Mouse (Mus musculus) brain, embryonic 18.5 days (tissue): ENCODE measurements around the gene Cstad.

Experiments
- DNase-seq: peaks from one replicate; pipeline ENCODE4 v3.0.0-alpha.2; 2012; ENCODE audit warnings: low read depth, low spot score

Cstad gene

DNA sequence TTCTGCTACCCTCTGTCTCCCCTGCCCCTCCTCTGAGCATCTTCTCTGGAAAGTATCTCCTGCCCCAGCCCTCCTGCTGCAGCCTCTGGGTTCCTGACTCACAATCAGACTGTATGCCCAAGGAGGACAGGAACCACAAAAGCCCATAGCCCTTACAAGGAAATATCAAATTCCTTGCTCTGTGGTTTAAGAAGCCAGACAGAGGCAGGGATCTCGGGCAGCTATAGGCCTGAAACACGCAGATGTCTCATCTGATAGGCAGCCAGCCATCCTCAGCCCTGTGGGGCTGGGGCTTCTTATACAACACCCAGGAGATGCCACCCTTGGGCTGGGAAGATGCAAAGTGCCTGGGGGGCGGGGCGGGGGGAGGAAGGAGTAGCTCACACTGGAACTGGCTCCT is 956 bp downstream of the Cstad start:
- DNase-seq, result no peak

DNA sequence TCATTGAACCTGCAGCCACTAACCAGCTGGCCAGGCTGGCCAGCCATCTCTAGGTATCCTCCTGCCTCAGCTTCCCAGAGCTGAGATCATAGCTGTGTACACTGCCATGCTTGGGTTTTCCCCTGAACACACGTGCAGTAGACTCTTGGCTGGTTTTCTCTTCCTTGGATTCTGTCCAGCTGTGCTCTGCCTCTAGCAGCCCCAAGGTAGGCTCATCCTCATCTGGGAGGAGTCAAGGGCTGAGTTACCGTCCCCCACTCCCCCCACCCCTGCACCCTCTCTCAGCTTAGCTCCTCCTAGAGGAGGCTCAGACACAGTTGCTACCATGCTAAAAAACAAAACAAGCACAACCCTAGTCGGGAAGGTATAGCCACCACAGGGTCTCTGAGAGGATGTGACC is 4.8 kb downstream of the Cstad start:
- DNase-seq, result no peak

DNA sequence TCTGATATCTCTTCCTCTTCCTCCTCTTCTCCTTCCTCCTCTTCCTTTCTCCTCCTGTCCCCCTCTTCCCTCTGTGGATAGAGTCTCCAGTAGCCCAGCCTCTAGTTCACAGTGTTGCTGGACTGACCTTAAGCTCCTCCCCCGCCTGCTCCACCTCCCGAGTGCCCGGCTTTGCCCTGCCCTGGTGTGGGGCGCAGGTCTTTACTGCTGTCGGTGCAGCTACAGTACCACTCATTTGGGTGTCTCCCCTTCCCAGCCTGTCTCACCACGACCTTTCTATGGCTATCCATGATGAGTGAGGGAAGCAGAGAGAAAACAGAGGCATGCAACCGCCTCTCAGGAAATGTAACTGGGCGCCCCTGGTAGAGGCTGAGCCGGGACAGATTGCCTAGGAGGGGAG is 5.5 kb downstream of the Cstad start:
- no peak for DNase-seq

DNA sequence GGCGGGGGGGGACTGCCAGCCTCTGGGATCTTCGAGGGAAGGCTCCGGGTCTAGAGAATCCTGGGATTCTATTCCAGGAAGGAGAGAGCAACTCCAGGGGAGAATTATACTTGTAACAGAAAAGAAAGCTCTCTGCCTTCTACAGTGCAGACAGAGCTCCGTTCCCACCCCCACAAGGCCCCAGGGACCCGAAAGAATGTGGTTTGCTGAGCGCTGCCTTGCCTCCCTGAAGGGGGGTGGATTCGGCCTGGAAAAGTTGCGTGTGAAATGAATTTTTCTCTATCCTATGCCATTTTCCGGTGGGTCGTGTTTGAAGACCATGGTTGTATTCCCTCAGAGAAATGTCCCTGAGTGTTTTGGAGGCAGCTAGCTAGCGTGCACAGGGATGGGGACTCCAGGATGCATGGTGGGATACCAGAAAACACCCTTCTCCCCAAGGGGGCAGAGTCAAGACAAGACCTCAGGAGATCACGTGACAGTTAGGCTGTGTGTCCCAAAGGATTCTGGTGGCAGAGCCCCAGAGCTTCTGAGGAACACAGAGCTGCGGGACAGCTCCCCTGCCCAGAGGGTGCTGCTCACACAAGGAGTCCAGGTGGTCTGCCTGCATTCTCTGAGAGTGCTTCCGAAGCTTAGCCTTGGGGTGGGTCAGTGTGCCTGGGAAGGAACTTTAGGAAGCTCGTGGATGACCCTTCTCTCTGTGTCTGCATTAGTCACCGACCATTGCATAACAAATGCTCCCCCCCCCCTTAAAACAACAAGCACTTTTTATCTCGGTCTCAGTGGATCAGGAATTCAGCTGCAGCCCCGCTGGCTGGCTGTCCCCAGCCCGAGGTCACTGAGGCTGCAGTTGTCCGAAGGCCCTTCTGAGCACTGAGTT is 6.4 kb downstream of the Cstad start:
- DNase-seq, result no peak

- no peak for DNase-seq
These were observed 7.6 kb downstream of the Cstad start for GRCm38 (mm10) chr2:30602451-30602850.

DNA sequence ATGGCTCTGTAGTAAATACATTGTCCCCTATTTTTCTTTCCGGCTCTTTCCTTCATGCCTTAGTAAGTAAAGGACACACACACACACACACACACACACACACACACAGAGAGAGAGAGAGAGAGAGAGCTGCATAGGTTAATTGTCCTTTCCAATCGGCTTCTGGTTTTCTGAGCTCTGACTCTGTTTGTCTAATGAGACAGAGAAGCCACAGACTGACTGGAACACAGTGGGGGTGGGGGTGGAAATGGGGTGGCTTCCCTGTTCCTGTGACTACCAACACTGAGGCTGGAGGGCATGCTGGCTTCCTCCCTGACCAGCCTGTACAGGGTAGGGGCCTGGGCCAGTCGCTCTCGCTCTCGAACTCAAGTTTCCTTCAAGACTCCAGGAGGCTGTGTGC is 8.9 kb downstream of the Cstad start:
- no peak for DNase-seq

DNA sequence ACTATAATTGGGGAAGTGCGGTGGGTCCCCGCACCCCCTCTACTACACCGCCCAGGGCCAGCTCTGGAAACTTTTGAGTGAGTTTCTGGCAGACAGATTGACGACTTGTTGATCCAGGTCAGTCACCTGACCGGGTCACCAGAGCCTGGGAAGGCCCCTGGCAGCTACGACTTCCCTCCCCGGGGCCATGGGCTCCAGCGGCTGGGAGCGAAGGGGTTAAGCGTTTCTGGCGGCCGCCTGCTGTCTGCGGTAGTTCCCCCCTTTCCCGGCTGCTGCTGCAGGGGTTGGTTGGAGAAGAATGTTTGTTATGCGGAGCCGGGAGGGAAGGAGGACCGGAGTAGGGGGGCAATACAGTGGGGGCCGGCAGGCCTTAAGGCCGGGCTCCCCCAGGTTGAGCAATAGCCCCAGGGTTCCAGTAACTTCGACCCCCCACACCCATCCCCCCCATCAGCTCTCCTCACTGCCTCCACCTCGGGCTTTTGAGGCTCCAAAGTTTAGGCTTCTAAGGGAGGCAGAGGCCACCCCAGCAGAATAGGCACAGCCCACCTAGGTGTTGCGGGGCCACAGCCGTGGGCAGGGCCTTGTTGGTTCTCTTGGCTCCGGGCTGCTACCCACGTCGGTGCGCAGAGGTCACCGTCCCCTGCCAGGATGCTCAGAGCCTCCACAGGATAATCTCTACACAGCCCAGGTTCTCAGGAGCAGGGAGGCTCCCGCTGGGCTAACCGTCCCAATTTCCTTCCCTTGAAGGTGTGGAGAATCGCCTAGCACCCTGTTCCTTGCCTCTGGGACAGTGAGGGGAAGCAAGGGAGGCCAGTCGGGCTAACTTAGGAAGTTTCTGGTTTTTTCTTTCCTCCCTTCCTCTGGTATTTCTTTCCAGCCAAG is 10.3 kb downstream of the Cstad start:
- DNase-seq, result no peak

GRCm38 (mm10) chr2:30605762-30606051 is 10.9 kb downstream of the Cstad start:
- DNase-seq, result no peak

GRCm38 (mm10) chr2:30606621-30607052 is 11.8 kb downstream of the Cstad start:
- DNase-seq, result no peak

DNA sequence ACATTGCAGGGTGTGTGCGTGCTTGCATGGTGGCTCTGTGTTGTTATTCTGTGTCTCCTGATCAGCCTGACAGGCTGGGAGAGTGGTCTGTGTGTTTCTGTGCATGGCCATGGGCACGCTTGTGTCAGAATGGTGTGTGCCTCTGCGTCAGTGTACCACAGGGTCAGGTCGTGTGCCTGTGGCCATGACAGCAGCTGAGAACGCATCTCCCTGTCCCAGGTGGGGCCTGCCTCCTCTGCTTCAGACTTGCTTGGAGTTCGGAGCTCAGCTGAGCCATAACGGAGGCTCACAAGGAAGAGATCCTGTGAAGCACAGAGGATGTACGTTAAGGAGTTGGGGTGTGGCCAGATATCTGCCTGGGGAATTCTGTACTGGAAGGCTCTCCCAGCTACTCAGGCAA is 13.1 kb downstream of the Cstad start:
- no peak for DNase-seq

- DNase-seq, result no peak
These were observed 13.9 kb downstream of the Cstad start for GRCm38 (mm10) chr2:30608690-30609201.

DNA sequence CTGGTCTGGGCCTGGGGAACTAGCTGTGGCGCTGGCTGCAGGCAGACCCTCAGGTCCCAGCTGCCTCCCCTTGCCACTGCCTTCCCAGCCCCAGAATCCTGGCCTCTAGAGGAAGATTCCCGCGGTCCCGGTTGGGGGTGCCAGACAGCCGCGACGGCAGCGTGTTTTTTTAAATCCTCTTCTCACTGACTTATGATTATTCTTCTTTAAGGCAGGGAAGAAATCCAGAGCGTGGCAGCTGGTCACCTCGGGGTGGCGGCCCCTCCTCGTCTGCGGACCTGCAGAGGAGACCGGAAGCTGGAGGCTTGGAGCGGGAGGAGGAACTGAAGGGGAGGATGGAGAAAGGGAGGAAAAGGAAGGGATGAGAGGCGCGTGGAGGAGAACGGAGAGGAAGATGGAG is 18.7 kb downstream of the Cstad start:
- DNase-seq, result no peak

DNA sequence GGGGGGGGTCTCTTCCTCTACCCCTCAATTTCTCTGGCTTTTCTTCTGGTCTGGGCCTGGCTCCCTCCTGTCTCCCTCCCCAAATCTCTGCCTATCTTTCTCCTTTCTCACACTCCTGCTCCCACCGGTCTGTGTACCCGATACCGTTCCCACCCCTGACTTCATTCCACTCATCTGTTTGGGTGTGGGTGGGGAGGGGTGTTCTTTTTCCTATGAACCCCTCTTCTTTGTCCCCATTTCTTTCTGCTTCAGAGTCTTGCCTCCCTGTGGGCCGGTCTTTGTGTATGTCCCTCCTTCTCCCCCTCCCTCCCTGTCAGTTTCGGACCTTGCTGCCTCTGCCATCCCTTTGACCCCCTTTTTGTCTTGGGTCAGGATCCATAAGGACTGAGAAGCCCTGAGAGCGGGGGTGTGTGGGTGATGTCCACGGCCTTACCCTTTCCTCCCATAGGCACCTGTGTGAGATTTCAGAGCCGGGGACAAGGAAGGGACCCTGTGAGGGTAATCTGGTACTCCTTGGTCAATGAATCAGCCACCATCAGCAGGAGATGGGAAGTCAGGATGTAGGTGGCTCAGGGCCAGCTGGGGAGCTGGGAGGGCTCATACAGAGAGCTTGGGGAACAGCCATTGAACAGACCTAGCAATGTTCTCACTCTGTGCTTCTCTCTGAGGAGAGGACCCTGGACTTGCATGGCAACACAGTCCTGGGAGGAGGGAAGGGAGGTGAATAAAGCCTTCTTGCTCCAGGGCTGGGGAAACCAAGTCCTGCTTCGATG is 19.5 kb downstream of the Cstad start:
- no peak for DNase-seq

GRCm38 (mm10) chr2:30615869-30616268 is 21.0 kb downstream of the Cstad start:
- DNase-seq, result no peak

DNA sequence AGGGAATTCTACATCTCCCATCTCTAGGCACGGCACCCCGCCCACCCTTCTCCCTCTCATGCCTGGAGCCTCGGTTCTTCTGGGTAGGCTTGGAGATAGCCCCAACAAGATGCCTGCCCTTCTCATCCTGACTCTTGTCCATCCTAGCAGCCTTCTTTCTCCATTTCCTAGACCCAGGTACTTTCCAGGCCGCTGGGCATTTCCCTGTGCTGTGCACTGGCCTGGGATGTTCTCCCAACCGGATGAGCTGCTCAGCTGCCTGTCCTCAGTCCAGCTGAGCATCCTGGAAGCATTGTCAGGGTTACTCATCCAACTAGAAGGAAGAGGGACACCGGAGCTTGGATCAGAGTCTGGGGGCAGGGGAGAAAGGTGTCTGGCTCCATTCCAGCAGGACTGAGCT is 21.6 kb downstream of the Cstad start:
- no peak for DNase-seq

DNA sequence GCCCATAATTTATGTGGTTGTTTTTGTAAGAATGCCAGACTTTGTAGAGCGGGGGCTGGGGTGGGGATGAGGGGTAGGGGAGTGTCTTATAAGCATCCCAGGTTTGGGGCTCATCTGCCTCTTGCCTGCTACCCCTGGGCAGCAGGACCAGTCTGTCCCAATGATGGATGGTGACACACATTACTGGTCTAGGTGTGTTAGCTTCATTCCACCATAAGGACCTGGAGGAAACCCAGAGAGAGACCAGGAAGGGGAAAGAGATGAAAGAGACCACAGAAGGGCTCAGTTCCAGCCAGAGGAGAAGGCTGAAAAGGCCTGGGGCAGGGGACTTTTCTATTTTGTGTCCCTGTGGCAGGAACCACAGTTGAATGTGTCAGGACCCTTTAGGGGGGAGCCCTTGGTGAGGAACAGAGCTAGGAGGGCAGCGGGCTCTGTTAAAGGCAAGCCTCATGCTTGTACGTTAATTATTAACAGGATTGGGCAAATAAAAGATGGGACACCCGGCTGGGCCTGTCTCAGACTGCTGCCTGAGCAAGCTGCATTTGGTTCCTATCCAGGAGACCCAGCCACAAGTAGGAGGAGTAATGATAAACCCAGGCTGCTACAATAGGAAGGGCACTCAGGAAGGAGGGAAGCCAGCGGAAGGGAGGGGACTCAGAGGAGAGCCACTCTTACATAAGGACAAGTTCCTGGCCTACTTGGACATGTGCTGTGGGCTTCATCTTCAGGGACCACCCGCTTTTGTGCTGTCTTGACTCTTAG is 23.8 kb downstream of the Cstad start:
- no peak for DNase-seq

DNA sequence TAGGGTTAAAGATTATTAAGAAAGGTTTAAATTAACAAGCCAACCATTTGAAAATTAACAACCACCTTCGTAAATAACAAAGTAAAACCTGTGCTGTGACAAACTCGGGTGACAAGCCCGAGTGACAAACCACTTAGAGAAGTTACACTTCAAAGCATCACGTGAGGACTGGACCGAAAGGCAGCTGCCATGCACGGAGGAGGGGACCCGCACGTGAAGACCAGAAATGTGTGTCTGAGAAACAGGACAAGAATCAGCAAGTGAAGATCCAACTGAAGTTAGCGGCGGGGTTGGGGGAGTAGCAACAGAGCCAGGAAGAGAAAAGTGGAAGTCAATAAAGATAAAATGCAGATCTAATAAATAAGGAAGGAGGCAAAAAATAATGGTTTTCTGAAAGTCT is 29.0 kb downstream of the Cstad start:
- no peak for DNase-seq

GRCm38 (mm10) chr2:30625296-30625826 is 30.5 kb downstream of the Cstad start:
- no peak for DNase-seq

GRCm38 (mm10) chr2:30626058-30626675 is 31.3 kb downstream of the Cstad start:
- no peak for DNase-seq

GRCm38 (mm10) chr2:30627338-30627737 is 32.5 kb downstream of the Cstad start:
- DNase-seq, result no peak
